Mouse (Mus musculus) left cerebral cortex, adult 2 months (tissue): Measurements from ENCODE around the gene Slc26a3. TPM values are rescaled to one million over a fixed set of nuclear protein-coding genes. Genes with fewer than 3 reads are reported as not detected.

ENCODE experiments used
- DNase-seq, 2 experiments: peaks; one replicate each; pipeline ENCODE4 v3.0.0; 2021 to 2022; ENCODE audit warnings: low spot score in 2 of 2, mixed read lengths in 1 of 2; ENCODE audit errors: extremely low spot score in 1 of 2
- H3K27ac ChIP-seq: fragments of 200-600 bp; 2 replicates; pipeline ENCODE4 v1.8.1; 2022
- H3K4me3 ChIP-seq: fragments of 200-600 bp; 2 replicates; pipeline ENCODE4 v1.8.1; 2022
- CTCF ChIP-seq: fragments of 200-600 bp; IDR thresholded peaks from 2 replicates; pipeline ENCODE4 v1.8.1; 2022; ENCODE audit warnings: antibody characterized with exemption, mild to moderate bottlenecking, moderate library complexity
- intact Hi-C: fragments of 180-260 bp; cut with DNase I; formaldehyde crosslinking; loops from one replicate; pipeline ENCODE4 v1.15.1; 2025
- long read RNA-seq, 2 experiments: library from polyadenylated mRNA; stranded (forward); transcript quantifications; one replicate each; pipeline ENCODE4 v2.0.0; 2021; ENCODE audit warnings: borderline mapping rate in 2 of 2
- total RNA-seq, 2 experiments: library from RNA; stranded (reverse); gene quantifications; 2 replicates each; pipeline ENCODE4 v1.2.3; 2021

Slc26a3 gene
- under 1 TPM in 1 of 2 experiments, not detected in 1; 0.38 TPM for total RNA-seq
- long read RNA-seq, experiment 1, partial matches to known transcripts: 0 of 1 reads
- long read RNA-seq, experiment 1, other reads (novel, unspliced or antisense): 1 of 1 reads
- long read RNA-seq, experiment 2, partial matches to known transcripts: 0 of 1 reads
- long read RNA-seq, experiment 2, other reads (novel, unspliced or antisense): 1 of 1 reads

DNA sequence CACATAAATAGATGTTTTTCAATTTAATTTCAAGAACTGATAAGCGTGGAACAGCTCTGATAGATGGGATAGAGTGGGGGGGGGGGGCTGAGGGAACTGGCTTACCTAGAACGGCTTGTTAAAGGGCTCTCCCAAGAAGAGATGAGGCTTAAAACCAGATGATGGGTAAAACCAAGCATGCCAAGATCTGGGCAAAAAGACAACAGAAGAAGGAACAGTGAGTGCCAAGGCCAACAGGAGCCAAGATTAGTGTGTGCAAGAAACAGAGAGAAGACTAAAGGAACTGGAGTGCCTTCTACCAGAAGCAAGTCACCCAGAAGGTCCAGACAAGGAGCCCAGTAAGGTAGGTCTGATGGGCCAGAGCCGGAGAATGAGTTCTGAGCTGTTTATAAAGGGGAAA is at the start of gene Slc26a3:
TSS of gene Slc26a3 (plus strand) at position 301 of the 400 bp plus-strand sequence.
- Histone ChIP-seq H3K4me3 (no peak within 1 kb of the TSS), H3K27ac (no peak within 1 kb of the TSS)
- no peak for TF ChIP-seq CTCF
- no peak for DNase-seq
- intact Hi-C loops: no loop called here

DNA sequence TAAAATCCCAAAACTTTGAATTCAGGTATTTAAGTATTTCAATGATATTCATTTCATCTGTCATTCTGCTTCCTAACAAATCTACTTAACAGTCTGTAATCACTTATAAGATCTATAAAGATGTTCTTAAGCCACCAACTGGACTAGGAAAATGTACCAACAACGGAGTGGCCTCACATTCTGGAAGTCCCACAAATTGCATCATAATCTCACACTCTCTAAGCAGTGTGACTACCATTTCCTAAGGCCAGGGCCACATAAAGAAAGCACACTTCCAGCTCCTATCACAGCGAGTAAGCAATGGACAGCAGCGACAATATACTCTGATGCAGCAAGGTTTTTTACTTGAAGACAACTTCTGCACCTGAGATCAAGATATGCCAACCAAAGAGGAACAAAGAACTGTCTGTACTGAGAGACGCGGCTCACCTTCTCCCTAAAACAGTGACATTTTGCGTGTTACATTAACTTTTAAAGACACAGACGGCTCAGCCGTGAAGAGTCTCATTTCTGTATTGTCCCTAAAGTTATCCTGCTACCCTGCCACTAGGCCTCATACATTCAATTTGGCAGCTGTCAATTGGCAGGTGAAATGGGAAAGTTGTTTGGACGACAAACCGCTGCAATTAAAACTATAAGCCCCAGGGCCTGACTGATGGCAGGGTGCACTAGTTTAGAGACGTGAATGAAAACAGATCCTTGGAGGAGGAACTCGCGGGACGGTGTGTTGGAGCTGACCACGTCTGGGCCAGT is 40.3 kb upstream of the Slc26a3 start:
- no peak for TF ChIP-seq CTCF
- DNase-seq: no peak
- intact Hi-C loops: no loop called here
- peak overlapping the region; percentile 92 for H3K27ac ChIP-seq
- H3K4me3 ChIP-seq: peak overlapping the region; percentile 97

DNA sequence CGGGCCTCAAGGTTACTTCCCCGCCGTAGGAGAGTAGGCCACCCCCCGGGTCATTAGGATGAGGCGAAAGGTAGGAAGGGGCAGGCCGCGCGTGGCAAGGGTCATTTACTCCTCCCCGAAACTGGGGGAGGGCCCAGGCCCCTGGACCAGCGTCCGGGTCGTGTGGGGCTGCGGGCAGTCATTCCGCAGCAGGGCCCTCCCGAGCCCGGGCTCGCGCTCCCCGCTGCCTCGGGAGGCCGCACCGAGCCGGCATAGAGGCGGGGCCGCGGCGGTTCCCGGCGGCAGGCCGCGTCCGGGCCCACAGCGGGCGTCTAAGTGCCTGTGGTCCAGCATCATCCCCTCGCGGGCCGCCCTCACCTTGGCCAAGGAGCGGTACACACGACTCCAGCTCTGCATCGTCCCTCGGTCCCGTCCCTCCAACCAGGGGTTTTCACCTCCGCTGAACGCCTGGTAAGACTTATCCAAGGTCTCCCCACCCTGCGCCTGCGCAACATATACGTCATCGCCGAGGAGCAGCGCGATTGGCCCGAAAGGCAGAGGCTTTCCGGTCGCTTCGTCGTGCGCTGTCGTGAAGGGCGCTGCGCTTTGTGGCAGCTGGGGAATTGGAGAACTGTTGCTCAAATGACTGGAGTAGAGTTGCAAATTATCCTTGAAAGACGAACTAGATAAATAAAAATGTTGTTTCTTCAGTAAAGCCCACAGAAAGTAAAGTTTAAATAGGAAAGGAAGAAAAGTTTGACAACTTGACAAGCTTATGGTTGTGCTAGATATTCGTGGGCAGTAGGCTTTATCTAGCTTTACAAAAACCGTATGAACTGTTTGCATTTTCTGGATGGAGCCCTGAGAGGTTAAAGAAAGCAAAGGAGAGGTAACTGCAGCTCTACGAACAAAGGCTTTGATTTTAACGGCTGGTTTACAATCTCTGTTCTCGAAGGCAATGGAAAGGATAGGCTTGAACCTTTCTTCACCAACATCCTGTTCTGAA is 39.4 kb upstream of the Slc26a3 start, which contains the start of gene Dld:
TSS of gene Dld (minus strand) at position 510 of the 985 bp plus-strand sequence.
- intact Hi-C loops: no loop called here
- peak within 1 kb of the TSS; percentile 92 for H3K27ac ChIP-seq
- H3K4me3 ChIP-seq: peak within 1 kb of the TSS; percentile 97
- peak; percentile 96 to 97 for DNase-seq
- no peak; the same call in 1 of the 2 replicates for TF ChIP-seq CTCF

DNA sequence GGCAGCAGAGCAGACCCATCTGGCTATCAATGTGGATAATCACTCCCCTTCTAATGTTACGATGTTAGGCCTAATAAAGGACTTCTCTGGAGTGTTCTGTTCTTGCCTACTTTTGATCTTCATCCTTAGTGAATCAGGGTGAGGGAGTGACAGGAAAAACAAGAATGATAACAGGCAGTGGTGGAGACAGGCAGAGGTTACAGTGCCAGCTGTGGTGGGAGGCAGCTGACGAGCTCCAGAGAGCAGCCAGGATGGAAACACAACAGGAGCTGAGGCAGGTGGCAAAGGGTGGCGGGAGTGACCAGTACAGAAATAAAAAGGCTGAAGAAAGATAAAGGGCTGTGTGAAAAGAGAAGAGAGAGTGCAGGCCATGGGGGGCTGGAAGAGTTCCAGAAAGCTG is 24.2 kb upstream of the Slc26a3 start:
- intact Hi-C loops: no loop called here
- H3K4me3 ChIP-seq: no peak overlapping the region
- no peak for DNase-seq
- H3K27ac ChIP-seq: no peak overlapping the region
- no peak for TF ChIP-seq CTCF

DNA sequence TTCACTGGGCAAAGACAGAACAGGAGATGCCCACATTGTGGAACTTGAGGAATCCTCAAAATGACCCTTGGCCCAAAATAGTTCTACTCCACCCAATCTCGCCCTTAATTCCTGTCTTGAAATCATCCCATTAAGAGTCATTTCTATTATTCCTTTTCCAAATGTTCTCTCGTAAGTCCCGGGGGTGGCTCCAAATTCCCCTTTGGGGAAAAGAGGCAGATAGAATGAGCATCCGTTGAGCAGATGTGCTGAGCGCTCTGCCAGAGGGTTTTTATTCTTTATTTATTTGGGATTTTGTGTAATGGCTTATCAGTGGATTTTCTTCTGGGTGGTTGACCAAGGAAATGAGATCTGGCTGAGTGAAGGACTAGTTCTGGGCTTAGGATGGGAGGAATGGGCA is 22.9 kb upstream of the Slc26a3 start:
- H3K4me3 ChIP-seq: no peak overlapping the region
- intact Hi-C loops: no loop called here
- no peak for TF ChIP-seq CTCF
- H3K27ac ChIP-seq: no peak overlapping the region
- no peak for DNase-seq

DNA sequence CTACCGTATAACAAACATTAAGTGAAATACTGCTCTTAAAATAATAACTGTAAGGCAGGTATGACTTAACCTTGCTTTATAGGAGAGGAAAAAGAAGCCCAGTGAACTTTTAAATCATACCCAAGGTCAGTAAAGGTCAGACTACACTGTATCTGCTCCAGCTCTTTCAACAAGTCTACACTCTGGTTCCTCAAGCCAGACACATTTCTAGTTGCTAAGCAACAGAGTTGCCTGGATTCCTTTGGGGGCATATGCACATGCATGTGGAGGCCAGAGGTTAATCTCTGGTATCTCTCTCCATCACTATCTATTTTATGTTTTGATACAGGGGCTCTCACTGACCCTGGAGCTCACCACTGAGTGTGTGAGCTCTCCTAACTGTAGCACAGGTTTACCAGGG is 21.6 kb upstream of the Slc26a3 start:
- TF ChIP-seq CTCF: no peak

DNA sequence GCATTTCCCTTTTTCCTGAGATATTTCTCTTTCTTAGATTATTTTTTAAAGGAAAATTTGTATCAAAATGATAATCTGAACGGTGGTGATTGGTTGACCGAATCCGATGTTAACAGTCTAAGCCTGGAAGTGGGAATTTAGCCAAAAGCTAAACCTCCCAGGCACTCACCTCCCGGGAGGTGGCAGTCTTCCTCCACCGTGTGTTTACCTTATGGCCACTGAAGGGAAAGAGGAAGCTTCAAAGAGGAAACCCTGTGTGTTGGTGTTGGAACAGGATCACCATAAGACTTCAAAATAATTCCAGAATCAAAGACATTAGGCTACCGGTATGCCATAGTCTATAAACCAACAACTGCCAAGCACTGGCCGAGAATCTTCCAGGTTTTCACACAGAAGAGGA is 21.0 kb upstream of the Slc26a3 start:
- Histone ChIP-seq H3K27ac (no peak overlapping the region), H3K4me3 (no peak overlapping the region)
- DNase-seq: no peak
- intact Hi-C loops: loop anchor here (10.0 kb wide), 2 partner anchors 135 to 565 kb away; no protein-coding TSS in a partner anchor
- TF ChIP-seq CTCF: no peak; the same call in 1 of the 2 replicates

More for the DNA sequence above, 21.6 kb upstream of the Slc26a3 start:
- H3K27ac ChIP-seq: no peak overlapping the region
- DNase-seq: no peak
- intact Hi-C loops: no loop called here
- no peak overlapping the region for H3K4me3 ChIP-seq

DNA sequence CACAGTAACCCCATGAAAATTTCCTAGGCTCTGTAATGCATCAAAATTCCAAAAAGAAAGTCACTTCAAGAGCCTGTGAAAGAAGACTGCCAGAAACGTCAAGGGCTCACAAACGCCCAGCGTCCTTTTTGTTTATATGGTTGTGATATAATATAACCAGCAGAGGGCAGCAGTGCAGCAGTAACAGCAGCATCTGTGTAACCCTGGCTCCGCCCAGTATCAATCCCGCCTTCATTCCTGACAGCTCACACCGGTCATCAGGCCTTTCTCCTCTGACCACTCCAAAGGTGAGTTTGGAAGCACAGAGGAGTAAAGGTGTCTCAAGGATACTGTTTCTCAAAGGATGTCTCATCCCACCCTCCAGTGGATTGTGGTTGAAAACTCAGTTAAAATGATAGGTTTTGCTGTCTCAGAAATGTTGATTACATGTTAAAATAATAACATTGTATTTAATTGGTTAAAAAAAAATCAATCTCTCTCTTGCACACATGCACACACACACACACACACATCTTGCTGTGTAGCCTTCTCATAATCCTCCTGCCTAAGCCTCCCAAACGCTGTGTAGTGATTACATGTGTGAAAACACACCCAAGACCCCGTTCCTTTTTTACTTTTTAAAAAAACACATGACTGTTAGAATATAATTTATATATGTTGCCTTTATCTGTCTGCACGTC is 15.9 kb upstream of the Slc26a3 start:
- intact Hi-C loops: loop anchor here (10.0 kb wide), 2 partner anchors 130 to 560 kb away; no protein-coding TSS in a partner anchor
- H3K27ac ChIP-seq: no peak overlapping the region
- no peak overlapping the region for H3K4me3 ChIP-seq
- peak; percentile 46 to 56 for DNase-seq
- TF ChIP-seq CTCF: peak; percentile 83

DNA sequence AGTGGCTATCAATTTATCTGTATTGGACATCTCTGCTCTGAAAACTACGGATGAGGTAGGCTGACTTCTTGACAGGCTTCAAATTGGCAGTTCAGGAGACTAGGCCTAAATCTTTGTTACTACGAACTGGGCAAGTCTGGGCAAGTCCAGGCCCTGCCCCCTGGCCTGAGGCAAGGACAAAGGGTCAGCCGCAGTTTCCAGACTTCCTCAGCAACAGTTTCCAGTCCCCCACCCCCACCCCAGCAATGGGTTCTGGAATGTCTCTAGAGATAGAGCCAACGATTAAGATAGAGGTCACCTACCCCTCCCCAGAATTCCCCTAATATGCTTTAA is 15.4 kb upstream of the Slc26a3 start:
- no peak overlapping the region for H3K4me3 ChIP-seq
- H3K27ac ChIP-seq: no peak overlapping the region
- intact Hi-C loops: loop anchor here (10.0 kb wide), 2 partner anchors 130 to 560 kb away; no protein-coding TSS in a partner anchor
- TF ChIP-seq CTCF: no peak
- no peak for DNase-seq

DNA sequence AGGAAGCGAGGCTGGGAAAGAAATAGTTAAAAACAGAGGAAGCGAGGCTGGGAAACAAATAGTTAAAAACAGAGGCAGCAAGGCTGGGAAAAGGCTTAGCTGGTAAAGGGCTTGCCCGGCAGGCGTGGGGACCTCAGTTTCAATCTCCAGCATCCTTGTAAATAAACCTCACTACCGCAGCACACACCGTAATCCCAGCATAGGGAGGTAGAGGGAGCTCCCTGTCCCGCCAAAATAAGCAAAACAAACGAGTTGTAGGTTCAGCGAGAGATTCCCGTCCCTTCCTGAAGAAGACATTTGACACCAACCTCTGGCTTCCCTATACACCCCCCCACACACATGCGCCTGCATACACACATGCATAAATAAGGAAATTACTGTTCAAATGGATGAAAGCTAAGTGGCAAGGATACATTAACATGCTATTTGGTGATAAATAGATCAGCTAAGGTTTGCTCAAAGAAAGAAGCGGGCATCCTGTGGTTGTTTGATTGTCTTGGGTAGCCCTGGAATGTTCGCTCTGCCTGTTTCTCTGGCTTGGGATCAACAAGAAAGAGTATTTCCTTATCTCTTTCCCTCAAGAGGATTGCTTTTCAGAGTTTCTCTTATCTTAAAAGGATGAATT is 14.2 kb upstream of the Slc26a3 start:
- Histone ChIP-seq H3K27ac (no peak overlapping the region), H3K4me3 (peak overlapping the region; percentile 11; the same call in 1 of the 2 replicates)
- peak; percentile 23 for TF ChIP-seq CTCF
- intact Hi-C loops: loop anchor here (10.0 kb wide), 2 partner anchors 128 to 558 kb away; no protein-coding TSS in a partner anchor
- DNase-seq: no peak
